Comparison of ENCODE assay signal across 12 mouse cellular contexts in genomic region chr10:8428787-8429778, GRCm38 (mm10).
DNase-seq lines count a peak whose midpoint lies in the region; ATAC-seq and TF ChIP-seq lines count a peak whose summit lies in the region.
"Had no signal": no experiment of that assay in that cellular context is flagged by ENCODE, and none has a peak within 500 bp of the region (broad histone marks: within the 10 kb centered on the region; RNA-seq: fewer than 3 reads in every experiment).

No protein-coding gene starts in this region.

- no peak; the same call in 1 of the 2 replicates for ATAC-seq in hindbrain, embryonic 11.5 days (ENCODE audit: low FRiP score)
- ATAC-seq in megakaryocyte, adult 5-6 weeks (ENCODE audit: poor library complexity, severe bottlenecking), result no peak

- TF ChIP-seq CTCF in brain, embryonic 14.5 days (IDR thresholded peaks at IDR 0.05; ENCODE audit: borderline replicate concordance, extremely low read depth, insufficient read depth, insufficient read length), result no peak

- TF ChIP-seq POLR2A in brain, embryonic 14.5 days (IDR thresholded peaks at IDR 0.05; ENCODE audit: borderline replicate concordance, extremely low read depth, insufficient read depth, insufficient read length, poor library complexity, severe bottlenecking), result no peak

- WGBS in hindbrain, embryonic 10.5 days, result 80% methylated on average over 13 of the region's 13 CpGs
- 80% methylated on average over 13 of the region's 13 CpGs for WGBS in hindbrain, embryonic 11.5 days

- H3K4me3 ChIP-seq in hindbrain, embryonic 10.5 days, result no peak overlapping the region
- H3K4me3 ChIP-seq in hindbrain, embryonic 11.5 days (ENCODE audit: low read depth, low read length), result no peak overlapping the region

- no peak for DNase-seq in hindbrain, embryonic 10.5 days (ENCODE audit: low spot score)
- DNase-seq in hindbrain, embryonic 11.5 days (ENCODE audit: low spot score), result no peak
- peak; percentile 51 for DNase-seq in brain, embryonic 14.5 days (ENCODE audit: low read depth)
- DNase-seq in cerebellum, adult 8-10 months, result peak; percentile 74
- DNase-seq in left cerebral cortex, postnatal 4 days, result peak; percentile 51
- no peak for DNase-seq in kidney, postnatal 36 days
- no peak for DNase-seq in heart, adult 8-10 months (ENCODE audit: low spot score)
- DNase-seq: kidney, postnatal 25 days; liver; thymus, adult 2 months had no signal

- H3K36me3 ChIP-seq in hindbrain, embryonic 10.5 days, result no peaks in the 10 kb centered on the region
- H3K36me3 ChIP-seq in hindbrain, embryonic 11.5 days (ENCODE audit: control insufficient read depth, insufficient read depth, low read length), result no peaks in the 10 kb centered on the region

- H3K4me1 ChIP-seq in hindbrain, embryonic 10.5 days (replicated peaks), result peaks cover 22% of the 10 kb centered on the region
- no peaks in the 10 kb centered on the region for H3K4me1 ChIP-seq in hindbrain, embryonic 11.5 days (replicated peaks; ENCODE audit: control insufficient read depth, insufficient read depth, low read length)

- peak overlapping the region; percentile 50; the same call in 1 of the 2 replicates for H3K27ac ChIP-seq in hindbrain, embryonic 10.5 days
- H3K27ac ChIP-seq in hindbrain, embryonic 11.5 days (ENCODE audit: low read depth, low read length), result no peak overlapping the region

- H3K4me2 ChIP-seq in hindbrain, embryonic 11.5 days (replicated peaks; ENCODE audit: low read depth, low read length), result no peak overlapping the region

- H3K9ac ChIP-seq in hindbrain, embryonic 11.5 days (ENCODE audit: low read depth, low read length), result no peak overlapping the region

- intact Hi-C loops in left cerebral cortex, postnatal 4 days (cut with DNase I), result no loop called here

- H3K9me3 ChIP-seq in hindbrain, embryonic 10.5 days, result no peaks in the 10 kb centered on the region
- no peaks in the 10 kb centered on the region for H3K9me3 ChIP-seq in hindbrain, embryonic 11.5 days (ENCODE audit: control insufficient read depth, low read length)

- no peaks in the 10 kb centered on the region for H3K27me3 ChIP-seq in hindbrain, embryonic 10.5 days (ENCODE audit: insufficient read depth, poor library complexity, severe bottlenecking)
- no peaks in the 10 kb centered on the region for H3K27me3 ChIP-seq in hindbrain, embryonic 11.5 days (ENCODE audit: control insufficient read depth, insufficient read depth, low read length)
- H3K27me3 ChIP-seq: CH12.LX had no signal

Comparison
In these comparisons a context has a peak if more than half of its experiments do, and no peak if none do; other contexts are left out.
1. DNase-seq: peak in brain, embryonic 14.5 days (single experiment), cerebellum, adult 8-10 months (single experiment) and left cerebral cortex, postnatal 4 days (single experiment); none in hindbrain, embryonic 10.5 days (single experiment), hindbrain, embryonic 11.5 days (single experiment), kidney, postnatal 36 days (0 of 2) and heart, adult 8-10 months (single experiment).